8 mouse cellular contexts compared by ENCODE assay signal in genomic region chr13:74617163-74618019, GRCm38 (mm10). TPM values are rescaled to one million over a fixed set of nuclear protein-coding genes. Genes with fewer than 3 reads are reported as not detected.
DNase-seq lines count a peak whose midpoint lies in the region; ATAC-seq and TF ChIP-seq lines count a peak whose summit lies in the region.
"Not testable (repeated sequence)": the region's sequence is repeated elsewhere in the genome, so short reads cannot be mapped to it uniquely, and the experiment has no call there.

No protein-coding gene starts in this region.

- H3K9ac ChIP-seq in forebrain, embryonic 14.5 days (ENCODE audit: low read length): peak overlapping the region; percentile 62
- H3K9ac ChIP-seq in liver, embryonic 16.5 days (ENCODE audit: low read depth, low read length): peak overlapping the region; percentile 55
- H3K9ac ChIP-seq in neural tube, embryonic 12.5 days: peak overlapping the region; percentile 56
- peak overlapping the region; percentile 61 for H3K9ac ChIP-seq in stomach, postnatal 0 days (ENCODE audit: low read length)

- not testable (repeated sequence) for TF ChIP-seq CTCF in stomach, postnatal 0 days (IDR thresholded peaks at IDR 0.05; ENCODE audit: low read depth)

- peak overlapping the region; percentile 52 for H3K4me2 ChIP-seq in forebrain, embryonic 14.5 days (ENCODE audit: low read length)
- H3K4me2 ChIP-seq in liver, embryonic 16.5 days (ENCODE audit: low read depth, low read length): peak overlapping the region; percentile 70
- H3K4me2 ChIP-seq in neural tube, embryonic 12.5 days (replicated peaks): peak overlapping the region; percentile 59
- peak overlapping the region; percentile 57 for H3K4me2 ChIP-seq in stomach, postnatal 0 days (replicated peaks; ENCODE audit: low read depth)

- H3K36me3 ChIP-seq in forebrain, embryonic 14.5 days (ENCODE audit: control insufficient read depth, insufficient read depth, low read length); liver, embryonic 16.5 days (ENCODE audit: control insufficient read depth, insufficient read depth); neural tube, embryonic 12.5 days; stomach, postnatal 0 days (ENCODE audit: control insufficient read depth, insufficient read depth, low read length): not testable (repeated sequence)

- H3K27ac ChIP-seq in forebrain, embryonic 14.5 days (ENCODE audit: low read depth, low read length): peak overlapping the region; percentile 86
- H3K27ac ChIP-seq in liver, embryonic 16.5 days (ENCODE audit: low read length): peak overlapping the region; percentile 86
- H3K27ac ChIP-seq in neural tube, embryonic 12.5 days: not testable (repeated sequence)
- peak overlapping the region; percentile 90 for H3K27ac ChIP-seq in stomach, postnatal 0 days (replicated peaks)

- not testable (repeated sequence) for H3K4me1 ChIP-seq in forebrain, embryonic 14.5 days (ENCODE audit: control insufficient read depth, insufficient read depth, low read length); liver, embryonic 16.5 days (ENCODE audit: control insufficient read depth, low read depth, low read length); neural tube, embryonic 12.5 days; stomach, postnatal 0 days (replicated peaks; ENCODE audit: control insufficient read depth, insufficient read depth)

- WGBS in forebrain, embryonic 14.5 days: 12% methylated on average over 22 of the region's 22 CpGs
- 8% methylated on average over 22 of the region's 22 CpGs for WGBS in large intestine, adult 2 months
- WGBS in liver, embryonic 16.5 days (ENCODE audit: insufficient replicate concordance): 4% methylated on average over 22 of the region's 22 CpGs
- 12% methylated on average over 22 of the region's 22 CpGs for WGBS in neural tube, embryonic 12.5 days
- WGBS in stomach, postnatal 0 days: 12% methylated on average over 22 of the region's 22 CpGs

- DNase-seq in ES-CJ7 (ENCODE audit: low read depth, low spot score): peak; percentile 94
- DNase-seq in cerebellum, adult 11 months: peak; percentile 64
- peak; percentile 90 for DNase-seq in forebrain, embryonic 14.5 days (ENCODE audit: low spot score)
- DNase-seq in heart, postnatal 10 days: peak; percentile 89 to 92
- peak; percentile 38 for DNase-seq in large intestine, adult 2 months (ENCODE audit: low read depth, low spot score)
- DNase-seq in stomach, postnatal 0 days (ENCODE audit: low spot score): peak; percentile 77

- peak overlapping the region; percentile 41 for H3K4me3 ChIP-seq in forebrain, embryonic 14.5 days (ENCODE audit: low read depth, low read length)
- peak overlapping the region; percentile 63 for H3K4me3 ChIP-seq in liver, embryonic 16.5 days (ENCODE audit: low read depth, low read length)
- H3K4me3 ChIP-seq in neural tube, embryonic 12.5 days: peak overlapping the region; percentile 46
- peak overlapping the region; percentile 43 for H3K4me3 ChIP-seq in stomach, postnatal 0 days (ENCODE audit: low read depth, low read length)

- not testable (repeated sequence) for H3K27me3 ChIP-seq in forebrain, embryonic 14.5 days (replicated peaks; ENCODE audit: control insufficient read depth, insufficient read depth, low read length); liver, embryonic 16.5 days (ENCODE audit: control insufficient read depth, insufficient read depth, low read depth, low read length); neural tube, embryonic 12.5 days (replicated peaks); stomach, postnatal 0 days (ENCODE audit: control insufficient read depth, insufficient read depth, low read length)

- intact Hi-C loops in heart, postnatal 10 days (cut with DNase I): not testable (repeated sequence)

- peak; percentile 99 for ATAC-seq in forebrain, embryonic 14.5 days
- peak; percentile 92 for ATAC-seq in liver, embryonic 16.5 days (ENCODE audit: low read depth)
- peak; percentile 99 for ATAC-seq in neural tube, embryonic 12.5 days (ENCODE audit: low FRiP score, low read depth)
- ATAC-seq in stomach, postnatal 0 days (ENCODE audit: low FRiP score, low TSS enrichment): peak; percentile 98

- not testable (repeated sequence) for H3K9me3 ChIP-seq in forebrain, embryonic 14.5 days (replicated peaks; ENCODE audit: control insufficient read depth, low read length); liver, embryonic 16.5 days (replicated peaks; ENCODE audit: control insufficient read depth, low read length); neural tube, embryonic 12.5 days; stomach, postnatal 0 days (ENCODE audit: control insufficient read depth, low read length)

- not testable (repeated sequence) for TF ChIP-seq EP300 in stomach, postnatal 0 days (optimal IDR thresholded peaks at IDR 0.05)

RNA-seq across cellular contexts. Expression of gene Erap1, which starts 22.0 kb away (rescaled TPM):
- polyA plus RNA-seq in forebrain, embryonic 14.5 days (2014; fragmentation: Nextera tagmentation; extraction: Ambion mirVana): 5.8 and 6.4 TPM in 2 replicates
- total RNA-seq in heart, postnatal 10 days (2021): 10 to 100 TPM; 42.9 to 47.0 TPM
- polyA plus RNA-seq in large intestine, adult 2 months (2012; rRNA removed): 33.0 and 59.0 TPM in 2 replicates
- 14.9 and 16.9 TPM in 2 replicates for polyA plus RNA-seq in liver, embryonic 16.5 days (2015; fragmentation: Nextera tagmentation; extraction: Ambion mirVana)
- 3.7 and 4.0 TPM in 2 replicates for polyA plus RNA-seq in neural tube, embryonic 12.5 days (2016; fragmentation: Nextera tagmentation; extraction: Ambion mirVana)
- 25.7 and 26.2 TPM in 2 replicates for polyA plus RNA-seq in stomach, postnatal 0 days (2015; fragmentation: Nextera tagmentation; extraction: Ambion mirVana)

Comparison
In these comparisons a context has a peak if more than half of its experiments do, and no peak if none do; other contexts are left out.
1. DNase-seq: peak in every context shown above with its lines; median percentile 94 in ES-CJ7; 90 in heart, postnatal 10 days; 90 in forebrain, embryonic 14.5 days; 77 in stomach, postnatal 0 days; 64 in cerebellum, adult 11 months; 38 in large intestine, adult 2 months.